Mouse (Mus musculus) layer of hippocampus, adult 2 months (tissue): ENCODE measurements around the gene Mrpl24. TPM values are rescaled to one million over a fixed set of nuclear protein-coding genes. Genes with fewer than 3 reads are reported as not detected.
"Not testable (repeated sequence)": the region's sequence is repeated elsewhere in the genome, so short reads cannot be mapped to it uniquely, and the experiment has no call there.

Experiments
- DNase-seq, 2 experiments: peaks; one replicate each; pipeline ENCODE4 v3.0.0; 2022; ENCODE audit warnings: low spot score in 2 of 2
- H3K27ac ChIP-seq: fragments of 200-600 bp; 2 replicates; pipeline ENCODE4 v1.8.1; 2022
- H3K4me3 ChIP-seq: fragments of 200-600 bp; 2 replicates; pipeline ENCODE4 v1.8.1; 2022; ENCODE audit warnings: mild to moderate bottlenecking
- CTCF ChIP-seq: fragments of 200-600 bp; conservative IDR thresholded peaks from 2 replicates; pipeline ENCODE4 v1.8.1; 2022; ENCODE audit warnings: antibody characterized with exemption, mild to moderate bottlenecking, moderate library complexity
- long read RNA-seq, 2 experiments: library from polyadenylated mRNA; stranded (forward); transcript quantifications; one replicate each; pipeline ENCODE4 v2.0.0; 2021; ENCODE audit warnings: borderline mapping rate in 2 of 2
- total RNA-seq, 2 experiments: library from RNA; stranded (reverse); gene quantifications; 2 replicates each; pipeline ENCODE4 v1.2.3; 2021

Mrpl24 gene
- 10 to 100 TPM; 54.3 to 55.1 TPM for total RNA-seq
- long read RNA-seq, experiment 1, transcript Mrpl24-201 (6 exons, 1,226 nt), result minor isoform, 6 of 94 reads
- long read RNA-seq, experiment 1, transcript Mrpl24-202 (6 exons, 1,339 nt), result major isoform, 27 of 94 reads
- long read RNA-seq, experiment 1, partial matches to known transcripts, result 1 of 94 reads
- long read RNA-seq, experiment 1, other reads (novel, unspliced or antisense), result 55 of 94 reads
- long read RNA-seq, experiment 2, transcript Mrpl24-202 (6 exons, 1,339 nt), result major isoform, 29 of 99 reads
- long read RNA-seq, experiment 2, partial matches to known transcripts, result 0 of 99 reads
- long read RNA-seq, experiment 2, other reads (novel, unspliced or antisense), result 65 of 99 reads

GRCm38 (mm10) chr3:87919336-87920108 is at the start of gene Mrpl24:
Gene Mrpl24 (plus strand): TSS chr3:87919506.
- peak; percentile 84 to 96 for DNase-seq
- peak; percentile 7; the same call in 1 of the 2 replicates for TF ChIP-seq CTCF
- H3K27ac ChIP-seq, result peak within 1 kb of the TSS; percentile 87

GRCm38 (mm10) chr3:87877730-87878129 is 41.6 kb upstream of the Mrpl24 start:
- Histone ChIP-seq H3K27ac (no peak overlapping the region), H3K4me3 (no peak overlapping the region)
- TF ChIP-seq CTCF, result no peak
- no peak for DNase-seq

More at GRCm38 (mm10) chr3:87919336-87920108, at the start of gene Mrpl24:
- peak within 1 kb of the TSS; percentile 82 for H3K4me3 ChIP-seq

GRCm38 (mm10) chr3:87884291-87884690 is 35.0 kb upstream of the Mrpl24 start:
- Histone ChIP-seq H3K27ac (peak overlapping the region; percentile 97), H3K4me3 (peak overlapping the region; percentile 93)
- no peak for DNase-seq
- no peak for TF ChIP-seq CTCF

- Histone ChIP-seq H3K27ac (peak overlapping the region; percentile 97), H3K4me3 (peak overlapping the region; percentile 93)
- DNase-seq, result peak; percentile 23 to 44
- no peak for TF ChIP-seq CTCF
These were observed 34.5 kb upstream of the Mrpl24 start for GRCm38 (mm10) chr3:87884708-87885251.

GRCm38 (mm10) chr3:87885281-87886003 is 33.9 kb upstream of the Mrpl24 start, which contains the start of gene Prcc:
Gene Prcc (minus strand): TSS chr3:87885608.
- Histone ChIP-seq H3K27ac (peak within 1 kb of the TSS; percentile 97), H3K4me3 (peak within 1 kb of the TSS; percentile 93)
- peak; percentile 22 for TF ChIP-seq CTCF
- peak; percentile 88 to 99 for DNase-seq

GRCm38 (mm10) chr3:87886004-87886365 is 33.3 kb upstream of the Mrpl24 start:
- Histone ChIP-seq H3K27ac (peak overlapping the region; percentile 79), H3K4me3 (peak overlapping the region; percentile 60)
- no peak for TF ChIP-seq CTCF
- no peak for DNase-seq

- DNase-seq, result no peak
- 0 out of 2 replicates have a peak overlapping the region, but pooled peaks have one; percentile 79 for H3K27ac ChIP-seq
- TF ChIP-seq CTCF, result no peak
- peak overlapping the region; percentile 60; the same call in 1 of the 2 replicates for H3K4me3 ChIP-seq
These were observed 32.9 kb upstream of the Mrpl24 start for GRCm38 (mm10) chr3:87886416-87886815.

GRCm38 (mm10) chr3:87887400-87887799 is 31.9 kb upstream of the Mrpl24 start:
- not testable (repeated sequence) for H3K4me3 ChIP-seq, H3K27ac ChIP-seq, DNase-seq
- peak; percentile 25; the same call in 1 of the 2 replicates for TF ChIP-seq CTCF

- Histone ChIP-seq H3K27ac (no peak overlapping the region), H3K4me3 (no peak overlapping the region)
- TF ChIP-seq CTCF, result no peak
- no peak for DNase-seq
These were observed 27.8 kb upstream of the Mrpl24 start for GRCm38 (mm10) chr3:87891481-87891880.

GRCm38 (mm10) chr3:87893367-87893905 is 25.9 kb upstream of the Mrpl24 start:
- no peak for DNase-seq
- H3K27ac ChIP-seq, result no peak overlapping the region
- TF ChIP-seq CTCF, result no peak
- H3K4me3 ChIP-seq, result no peak overlapping the region

GRCm38 (mm10) chr3:87899266-87899665 is 20.0 kb upstream of the Mrpl24 start:
- no peak for TF ChIP-seq CTCF
- no peak overlapping the region for H3K27ac ChIP-seq
- DNase-seq, result no peak
- H3K4me3 ChIP-seq, result no peak overlapping the region

- DNase-seq, result no peak
- Histone ChIP-seq H3K4me3 (no peak overlapping the region), H3K27ac (no peak overlapping the region)
- TF ChIP-seq CTCF, result no peak
These were observed 19.5 kb upstream of the Mrpl24 start for GRCm38 (mm10) chr3:87899776-87900175.
